ENCODE assay signal across 8 mouse cellular contexts in the genomic region with DNA sequence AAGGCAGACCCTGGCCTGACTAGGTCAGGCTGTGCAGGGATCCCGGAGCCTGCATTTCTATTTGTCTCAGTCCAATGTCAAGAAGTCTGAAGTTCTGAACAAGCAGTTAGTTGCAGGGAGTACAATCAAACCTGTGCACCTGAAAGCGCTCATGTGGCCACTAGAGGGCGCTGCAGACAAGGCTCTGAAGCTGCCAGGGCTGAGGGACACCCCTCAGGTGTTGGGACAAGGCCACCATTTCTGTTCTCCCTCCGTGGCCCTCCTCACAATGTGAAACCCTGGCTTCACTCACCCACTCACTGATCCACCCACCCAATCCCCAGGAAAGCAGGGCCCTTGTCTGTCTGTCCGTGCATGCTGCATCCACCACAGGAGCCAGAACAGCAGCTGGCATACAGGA. TPM values are rescaled to one million over a fixed set of nuclear protein-coding genes. Genes with fewer than 3 reads are reported as not detected.
DNase-seq lines count a peak whose midpoint lies in the region; ATAC-seq lines count a peak whose summit lies in the region.

No protein-coding gene starts in this region.

- no peak overlapping the region for H3K4me3 ChIP-seq in hindbrain, embryonic 16.5 days (ENCODE audit: low read length)

- H3K4me2 ChIP-seq in hindbrain, embryonic 16.5 days (ENCODE audit: low read length), result no peak overlapping the region

- H3K9ac ChIP-seq in hindbrain, embryonic 16.5 days (ENCODE audit: low read depth, low read length), result no peak overlapping the region

- peaks cover 4% of the 10 kb centered on the region; the same call in 1 of the 2 replicates for H3K4me1 ChIP-seq in hindbrain, embryonic 16.5 days (ENCODE audit: control insufficient read depth, insufficient read depth, low read depth, low read length)

- H3K27me3 ChIP-seq in hindbrain, embryonic 16.5 days (replicated peaks; ENCODE audit: control insufficient read depth, insufficient read depth, low read length), result 0 out of 2 replicates have a peak, but pooled peaks cover 4% of the 10 kb centered on the region

- H3K36me3 ChIP-seq in hindbrain, embryonic 16.5 days (ENCODE audit: control insufficient read depth, insufficient read depth, low read length), result no peaks in the 10 kb centered on the region

- ATAC-seq in frontal cortex, adult (ENCODE audit: low TSS enrichment), result peak; percentile 78
- peak; percentile 45; the same call in 1 of the 2 replicates for ATAC-seq in hindbrain, embryonic 16.5 days
- ATAC-seq in megakaryocyte, adult 5-6 weeks (ENCODE audit: poor library complexity, severe bottlenecking), result peak; percentile 88

- no peak overlapping the region for H3K27ac ChIP-seq in hindbrain, embryonic 16.5 days (ENCODE audit: low read depth, low read length)

- 12% methylated on average over 5 of the region's 5 CpGs for WGBS in hindbrain, embryonic 16.5 days

- no peaks in the 10 kb centered on the region for H3K9me3 ChIP-seq in hindbrain, embryonic 16.5 days (ENCODE audit: control insufficient read depth, low read length)

- peak; percentile 84 for DNase-seq in NIH3T3 (ENCODE audit: low read depth)
- peak; percentile 59 for DNase-seq in cerebellum, adult 8-10 months
- DNase-seq in layer of hippocampus, postnatal 36 days, result peak; percentile 71 to 74
- peak; percentile 82 for DNase-seq in right cerebral cortex, postnatal 14 days
- peak; percentile 82 for DNase-seq in urinary bladder, postnatal 25 days (ENCODE audit: low spot score)

RNA-seq across cellular contexts. Expression of a gene that starts 57.2 kb away (rescaled TPM):
- 0.38 and 0.60 TPM in 2 replicates for polyA plus RNA-seq in hindbrain, embryonic 16.5 days (2015; fragmentation: Nextera tagmentation; extraction: Ambion mirVana)
- total RNA-seq in layer of hippocampus, postnatal 36 days (2021), result 1 to 10 TPM; 1.3 to 2.0 TPM
- total RNA-seq in megakaryocyte, adult 5-6 weeks (2015), result 14.1 and 17.8 TPM in 2 replicates
- total RNA-seq in megakaryocyte, adult 5-6 weeks (2017), result 26.9 and 28.4 TPM in 2 replicates

Comparison
In these comparisons a context has a peak if more than half of its experiments do, and no peak if none do; other contexts are left out.
1. RNA of a gene that starts 57.2 kb away (total RNA-seq): 14.1 to 28.4 TPM in megakaryocyte, adult 5-6 weeks; 1.3 to 2.0 TPM in layer of hippocampus, postnatal 36 days; every median in the first group is over 4 times any median in the second.
2. Peak in every context shown above with its lines, with median percentiles within 50 percentile points of each other: DNase-seq and ATAC-seq.